Mouse (Mus musculus) c-Kit-positive CD71-negative TER-119-negative erythroid progenitor cells, embryonic 14.5 days (primary cell): Measurements from ENCODE around the gene Serpina3m.
"Not testable (repeated sequence)": the region's sequence is repeated elsewhere in the genome, so short reads cannot be mapped to it uniquely, and the experiment has no call there.

Experiments used
- DNase-seq: peaks from one replicate; pipeline ENCODE4 v3.0.0-alpha.2; 2013; ENCODE audit warnings: low read depth

Gene Serpina3m

GRCm38 (mm10) chr12:104388477-104388876 is 50.2 kb downstream of the Serpina3m start:
- no peak for DNase-seq

- not testable (repeated sequence) for DNase-seq
These were observed 52.8 kb downstream of the Serpina3m start for GRCm38 (mm10) chr12:104391057-104391456.

DNA sequence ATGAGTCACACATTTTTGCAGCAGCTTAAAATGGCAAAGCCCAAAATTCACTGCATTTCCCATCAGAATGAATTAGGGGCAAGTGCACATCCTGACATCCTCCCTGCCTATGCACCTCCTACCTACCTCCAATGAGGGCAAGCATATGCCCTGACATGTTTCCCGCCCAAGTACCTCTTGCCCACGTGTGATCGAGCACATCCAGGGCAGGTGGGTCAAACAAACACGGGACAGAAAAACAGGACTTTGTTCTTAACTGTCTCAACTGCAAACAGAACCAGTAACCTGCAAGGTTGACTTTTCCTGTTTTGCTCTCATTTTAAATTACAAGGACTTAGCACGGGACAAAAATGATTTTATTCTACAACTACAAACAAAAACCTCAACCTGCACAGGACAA is 65.7 kb downstream of the Serpina3m start:
- DNase-seq = no peak

GRCm38 (mm10) chr12:104406454-104406885 is 68.2 kb downstream of the Serpina3m start, which contains the start of gene Serpina3n:
Gene Serpina3n (plus strand): TSS chr12:104406729.
- no peak for DNase-seq

DNA sequence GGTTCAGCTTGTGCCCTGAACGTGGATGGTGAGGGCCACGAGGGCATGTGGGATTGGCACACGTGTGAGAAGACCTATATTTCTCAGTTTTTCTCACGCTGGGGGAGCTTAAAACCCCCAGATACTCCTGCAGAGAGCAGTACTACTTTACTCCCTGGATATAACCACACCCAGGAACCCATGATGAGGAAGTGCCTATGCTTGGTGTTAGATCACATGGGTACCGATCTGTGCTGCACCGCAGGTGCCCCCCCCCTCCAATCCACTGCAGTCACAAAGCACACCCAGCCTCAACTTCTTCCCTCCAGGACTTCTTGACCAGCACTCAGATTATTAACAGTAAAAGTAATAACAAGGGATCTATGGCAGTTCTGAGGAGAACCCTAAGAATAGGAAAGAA is 74.2 kb downstream of the Serpina3m start:
- DNase-seq = no peak

GRCm38 (mm10) chr12:104414576-104414975 is 76.3 kb downstream of the Serpina3m start:
- no peak for DNase-seq

DNA sequence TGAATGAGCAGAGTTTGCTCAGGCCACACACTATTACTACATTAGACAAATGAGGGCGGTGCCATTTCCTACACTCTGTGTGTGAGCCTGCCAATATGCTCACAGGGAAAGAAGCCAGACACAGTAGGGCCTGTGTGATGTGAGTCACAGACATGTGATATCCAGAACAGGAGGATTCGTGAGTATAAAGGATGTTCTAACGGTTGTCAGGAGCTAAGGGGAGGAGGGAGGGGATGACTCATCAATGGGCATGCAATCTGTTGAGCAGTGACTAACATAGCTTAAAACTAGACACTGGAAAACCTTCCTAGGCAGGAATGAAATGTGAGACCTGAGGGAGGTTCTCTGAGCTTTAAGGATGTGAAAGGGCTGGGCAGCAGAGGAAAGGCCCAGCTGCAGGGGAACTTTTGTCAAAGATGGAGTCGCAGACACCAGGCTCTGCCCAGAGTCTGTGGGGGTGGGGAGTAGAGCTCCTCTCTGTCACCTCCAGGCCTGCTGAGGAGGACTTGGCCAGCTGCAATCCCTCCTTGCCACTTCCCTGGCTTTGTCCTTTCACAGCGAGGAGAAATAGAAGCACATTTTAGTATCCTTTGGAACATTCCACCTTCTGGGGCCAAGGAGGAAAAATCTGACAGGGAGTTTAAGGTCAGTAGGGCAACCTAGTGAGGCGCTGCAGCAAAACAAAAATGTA is 77.5 kb downstream of the Serpina3m start:
- DNase-seq = no peak

- peak; percentile 62 for DNase-seq
These were observed 80.3 kb downstream of the Serpina3m start for GRCm38 (mm10) chr12:104418340-104419135.

DNA sequence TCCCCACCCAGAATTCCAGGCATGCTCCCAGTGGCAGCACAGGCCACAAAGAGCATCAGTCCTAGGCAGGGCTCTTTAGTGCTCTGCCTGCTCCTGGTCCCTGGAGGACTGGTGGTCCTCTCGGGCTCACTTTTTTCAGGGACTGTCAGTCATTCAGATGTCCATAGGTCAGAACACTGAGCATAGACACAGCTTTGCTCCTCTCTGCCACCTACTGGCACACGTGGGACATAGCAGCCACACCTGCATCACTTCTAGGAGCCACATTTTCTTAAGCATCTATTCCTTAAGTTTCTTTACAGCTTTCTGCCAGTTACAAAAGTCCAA is 80.8 kb downstream of the Serpina3m start:
- no peak for DNase-seq

DNA sequence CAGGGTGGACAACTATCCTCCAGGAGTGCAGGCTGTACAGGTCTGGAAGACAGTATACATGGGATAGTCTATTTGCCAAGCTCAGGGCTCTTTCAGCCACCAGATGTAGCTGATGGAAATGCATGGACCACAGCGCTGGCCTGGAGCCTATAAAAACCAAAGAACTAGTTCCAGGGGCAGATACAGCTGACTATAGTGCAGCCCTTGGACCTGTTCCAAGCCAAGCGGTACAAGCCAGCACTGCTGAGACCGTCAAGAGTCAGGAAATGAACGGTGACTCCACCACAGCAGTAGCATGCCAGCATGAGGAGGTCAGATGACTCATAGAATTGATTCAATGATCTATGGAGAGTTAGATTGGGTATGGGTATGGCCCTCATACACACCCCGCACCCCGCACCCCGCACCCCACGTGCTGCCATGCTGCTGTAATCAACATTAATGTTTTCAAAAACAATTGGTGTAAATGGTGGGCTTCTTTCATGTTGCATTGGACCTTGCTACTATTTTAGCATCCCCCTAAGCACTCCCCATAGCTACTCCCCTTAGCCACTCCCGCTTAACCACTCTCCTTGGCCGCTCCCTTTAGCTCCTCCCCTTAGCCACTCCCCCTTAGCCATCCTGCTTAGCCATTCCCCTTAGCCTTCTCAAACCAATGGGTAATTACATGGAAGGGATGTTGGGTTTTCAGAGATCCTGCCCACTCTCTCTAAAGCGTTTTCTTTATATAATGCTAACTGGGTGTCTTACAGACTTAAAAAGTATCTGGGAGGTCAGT is 84.5 kb downstream of the Serpina3m start:
- DNase-seq = no peak

DNA sequence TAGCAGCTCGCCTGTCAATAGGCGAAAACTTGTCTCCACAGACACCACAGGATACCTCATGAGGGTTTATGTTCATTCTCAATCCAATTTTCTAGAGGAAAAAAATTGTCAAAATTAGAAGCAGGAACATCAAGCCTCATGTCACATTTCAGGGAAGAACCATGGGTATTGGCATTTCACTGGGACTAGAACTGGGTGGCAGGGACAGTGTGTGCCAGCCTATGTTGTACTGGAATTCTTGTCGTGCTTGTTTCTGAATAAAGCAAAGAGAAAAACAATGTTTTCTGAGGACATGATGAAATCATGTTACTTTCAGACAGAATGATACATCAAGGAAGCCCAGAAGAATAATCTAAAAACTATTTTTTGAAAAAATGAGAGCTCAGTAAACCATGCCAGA is 87.3 kb downstream of the Serpina3m start:
- DNase-seq = no peak

DNA sequence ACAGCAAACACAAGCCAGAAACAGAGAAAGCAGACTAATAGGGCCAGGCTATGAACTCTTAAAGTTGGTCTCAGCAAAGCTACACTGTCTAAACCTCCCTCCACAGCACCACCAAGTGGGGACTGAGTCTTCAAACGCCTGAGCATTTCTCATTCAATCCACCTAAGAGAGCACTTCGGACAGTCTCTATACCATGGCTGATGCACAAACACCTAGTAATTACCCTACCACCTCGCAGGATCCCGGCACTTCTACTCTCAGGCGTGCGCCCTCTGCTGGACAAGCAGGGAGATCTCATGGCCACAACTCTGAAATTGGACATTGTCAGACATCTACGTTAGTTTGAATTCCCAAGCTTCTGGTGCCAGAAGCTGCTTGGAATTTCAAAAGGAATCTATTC is 88.6 kb downstream of the Serpina3m start:
- DNase-seq = peak; percentile 29

GRCm38 (mm10) chr12:104431359-104431758 is 93.1 kb downstream of the Serpina3m start:
- no peak for DNase-seq

GRCm38 (mm10) chr12:104433214-104433613 is 94.9 kb downstream of the Serpina3m start:
- no peak for DNase-seq

- DNase-seq = no peak
These were observed 95.9 kb downstream of the Serpina3m start for GRCm38 (mm10) chr12:104433951-104434735.

DNA sequence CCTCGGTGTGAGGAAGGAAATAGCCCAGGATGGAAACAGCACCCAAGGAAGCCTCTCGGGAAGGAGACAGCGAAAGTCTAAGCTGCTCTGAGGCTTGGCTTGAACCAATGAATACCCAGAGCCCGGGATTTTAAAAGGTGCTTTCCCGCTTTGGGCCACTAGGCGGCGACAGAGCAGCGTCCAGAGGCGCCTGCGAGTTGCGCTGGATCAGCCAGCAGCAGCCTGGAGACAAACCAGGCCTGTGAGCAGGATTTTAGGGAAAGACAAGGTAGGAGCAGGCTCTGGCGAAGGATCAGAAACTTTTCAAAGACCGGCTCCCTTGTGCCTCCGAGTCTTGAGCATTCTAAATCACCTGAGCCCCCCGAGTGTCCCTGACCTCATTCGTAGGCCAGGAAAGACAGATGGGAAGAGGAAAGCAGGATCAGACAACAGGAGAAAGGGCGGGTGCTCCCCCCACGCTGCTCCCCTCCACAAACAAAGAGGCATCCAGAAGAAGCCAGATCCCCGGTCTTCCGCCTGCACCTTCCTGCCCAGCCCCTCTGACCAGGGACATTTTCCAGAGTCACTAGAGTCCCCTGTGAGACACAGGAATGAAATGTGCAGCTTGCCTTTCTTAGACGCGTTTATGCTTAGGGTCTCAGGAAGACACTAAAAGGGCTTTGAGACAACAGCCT is 101.9 kb downstream of the Serpina3m start:
- DNase-seq = peak; percentile 39

- DNase-seq = no peak
These were observed 105.4 kb downstream of the Serpina3m start for GRCm38 (mm10) chr12:104443716-104444115.
